Mouse (Mus musculus): ENCODE results near the gene Sgo1. TPM values are rescaled to one million over a fixed set of nuclear protein-coding genes. Genes with fewer than 3 reads are reported as not detected.
"Not testable (repeated sequence)": the region's sequence is repeated elsewhere in the genome, so short reads cannot be mapped to it uniquely, and the experiment has no call there.

Sgo1 gene
- under 1 TPM; 0.33 to 0.51 TPM for total RNA-seq (2021)
- long read RNA-seq, experiment 1, result 0 reads
- long read RNA-seq, experiment 2, partial matches to known transcripts, result 0 of 1 reads
- long read RNA-seq, experiment 2, other reads (novel, unspliced or antisense), result 0 of 1 reads

- DNase-seq (ENCODE audit: low spot score in 2 of 2), result peak; percentile 97 to 98
Measured at GRCm38 (mm10) chr17:53688877-53689802, at the start of gene Sgo1. Gene Sgo1, minus strand, starts transcription at chr17:53689333.

GRCm38 (mm10) chr17:53718916-53719315, 29.8 kb upstream of the Sgo1 start:
- not testable (repeated sequence) for DNase-seq (ENCODE audit: low spot score in 2 of 2)

- DNase-seq (ENCODE audit: low spot score in 2 of 2), result no peak
Measured at GRCm38 (mm10) chr17:53718474-53718873, 29.3 kb upstream of the Sgo1 start.

- not testable (repeated sequence) for DNase-seq (ENCODE audit: low spot score in 2 of 2)
Measured at GRCm38 (mm10) chr17:53715161-53715560, 26.0 kb upstream of the Sgo1 start.

GRCm38 (mm10) chr17:53714453-53714852, 25.3 kb upstream of the Sgo1 start:
- no peak for DNase-seq (ENCODE audit: low spot score in 2 of 2)

- DNase-seq (ENCODE audit: low spot score in 2 of 2), result not testable (repeated sequence)
Measured at GRCm38 (mm10) chr17:53697521-53697920, 8.4 kb upstream of the Sgo1 start.

- DNase-seq (ENCODE audit: low spot score in 2 of 2), result peak in 1 of 2 experiments; percentile 26
Measured at GRCm38 (mm10) chr17:53694039-53694438, 4.9 kb upstream of the Sgo1 start.

- no peak for DNase-seq (ENCODE audit: low spot score in 2 of 2)
Measured at GRCm38 (mm10) chr17:53689946-53690345, 813 bp upstream of the Sgo1 start.

DNA sequence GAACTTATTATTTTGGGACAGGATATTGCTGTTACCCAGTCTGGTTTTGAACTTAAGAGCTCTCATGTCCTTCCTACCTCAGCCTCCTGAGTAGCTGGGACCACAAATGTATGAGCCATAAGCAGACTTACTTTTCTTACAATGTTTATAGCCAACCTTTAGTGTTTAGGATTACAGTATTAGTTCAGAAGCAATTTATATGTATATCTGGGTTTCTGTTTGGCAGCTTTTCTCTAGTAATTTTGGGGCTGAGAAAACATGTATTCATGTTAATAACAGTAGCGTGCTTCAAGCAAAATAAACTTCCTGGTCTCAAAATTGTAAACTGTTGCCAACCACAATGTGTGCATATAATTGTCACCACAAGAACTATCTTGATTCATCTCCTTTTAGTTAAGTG, 812 bp downstream of the Sgo1 start:
- DNase-seq (ENCODE audit: low spot score in 2 of 2), result no peak

DNA sequence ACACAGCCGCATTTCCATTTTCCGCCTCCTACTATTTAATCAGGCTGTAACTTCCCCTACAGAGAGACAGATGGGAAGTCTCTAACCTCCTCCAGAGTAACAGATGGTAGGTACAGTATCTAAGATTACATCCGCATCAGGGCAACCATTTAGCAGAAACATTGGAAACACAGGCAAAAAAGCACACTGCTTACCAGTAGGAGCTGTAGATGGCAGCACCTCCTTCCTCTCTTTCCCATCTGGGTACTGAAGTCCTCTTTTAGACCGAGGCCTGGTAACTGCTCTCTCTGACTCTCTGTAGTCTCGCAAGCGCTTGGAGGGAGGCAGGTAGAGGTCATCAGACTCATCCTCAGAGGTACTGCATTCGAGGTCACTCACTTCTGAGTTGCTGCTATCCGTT, 10.4 kb downstream of the Sgo1 start:
- DNase-seq (ENCODE audit: low spot score in 2 of 2), result no peak

DNA sequence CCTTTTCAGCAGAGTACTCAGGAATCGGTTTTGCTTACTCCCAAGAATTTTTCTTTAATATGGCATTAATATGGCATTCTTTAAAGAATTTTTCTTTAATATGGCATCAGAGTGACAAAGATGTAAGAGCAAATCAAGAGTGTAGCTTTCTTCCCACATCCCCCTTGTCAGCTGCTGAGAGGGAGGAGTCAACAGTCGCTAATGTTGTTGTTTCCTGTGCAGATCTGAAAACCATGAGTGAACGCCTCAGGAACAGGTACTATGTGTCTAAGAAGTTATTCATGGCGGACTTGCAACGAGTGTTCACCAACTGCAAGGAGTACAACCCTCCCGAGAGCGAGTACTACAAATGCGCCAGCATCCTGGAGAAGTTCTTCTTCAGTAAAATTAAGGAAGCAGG, 18.7 kb downstream of the Sgo1 start:
- DNase-seq (ENCODE audit: low spot score in 2 of 2), result no peak

DNA sequence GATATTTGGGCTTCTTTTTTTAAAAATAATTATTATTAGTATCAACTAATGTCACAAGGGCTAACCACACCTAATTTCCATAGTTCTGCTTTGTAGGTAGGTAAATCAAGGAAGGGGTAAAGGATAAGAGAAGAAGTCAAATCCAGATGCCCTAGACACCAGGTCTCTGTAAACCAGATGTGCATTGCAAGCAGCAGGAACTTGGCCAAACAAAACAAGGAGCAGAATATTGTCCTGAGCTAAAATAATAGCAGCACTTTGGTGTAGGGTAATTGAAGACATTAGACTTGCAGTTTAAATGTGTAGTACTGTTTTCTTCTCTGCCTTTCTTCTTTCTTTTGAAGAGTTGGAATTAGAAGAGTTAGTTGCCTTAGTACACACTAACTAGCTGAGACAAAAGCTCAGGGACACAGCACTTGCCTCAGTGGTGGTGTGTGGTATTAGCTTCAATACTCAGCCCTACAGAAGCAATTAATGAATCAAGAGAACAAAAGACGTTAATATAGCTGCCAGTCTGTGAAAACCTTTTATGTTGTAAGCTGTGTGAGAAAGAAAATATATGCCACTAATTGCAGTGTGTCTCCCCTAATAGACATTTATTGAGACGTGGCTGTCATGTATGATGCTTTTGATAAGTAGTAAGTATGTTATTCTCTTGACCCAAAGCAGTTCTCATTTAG, 24.3 kb downstream of the Sgo1 start:
- no peak for DNase-seq (ENCODE audit: low spot score in 2 of 2)

DNA sequence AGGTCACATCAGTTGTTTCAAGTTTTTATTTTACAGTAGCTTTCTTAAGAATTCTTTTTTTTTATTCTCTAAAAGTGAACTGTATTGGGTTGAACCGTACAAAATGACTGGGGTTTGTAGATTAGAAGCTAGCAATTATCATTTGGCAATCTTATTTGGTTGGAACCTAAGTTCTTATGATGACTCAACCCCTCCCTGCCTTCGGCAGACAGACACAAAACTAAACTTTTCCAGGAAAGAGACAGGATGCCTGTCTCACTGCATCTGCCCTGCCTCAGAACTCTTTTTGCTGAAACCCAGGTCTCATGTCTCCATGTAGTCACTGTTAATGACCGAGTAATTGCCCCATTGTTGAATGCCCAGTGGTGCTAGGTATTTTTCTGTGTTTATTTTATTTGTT, 24.9 kb downstream of the Sgo1 start:
- no peak for DNase-seq (ENCODE audit: low spot score in 2 of 2)

GRCm38 (mm10) chr17:53661056-53661840, 27.9 kb downstream of the Sgo1 start:
- no peak for DNase-seq (ENCODE audit: low spot score in 2 of 2)

DNA sequence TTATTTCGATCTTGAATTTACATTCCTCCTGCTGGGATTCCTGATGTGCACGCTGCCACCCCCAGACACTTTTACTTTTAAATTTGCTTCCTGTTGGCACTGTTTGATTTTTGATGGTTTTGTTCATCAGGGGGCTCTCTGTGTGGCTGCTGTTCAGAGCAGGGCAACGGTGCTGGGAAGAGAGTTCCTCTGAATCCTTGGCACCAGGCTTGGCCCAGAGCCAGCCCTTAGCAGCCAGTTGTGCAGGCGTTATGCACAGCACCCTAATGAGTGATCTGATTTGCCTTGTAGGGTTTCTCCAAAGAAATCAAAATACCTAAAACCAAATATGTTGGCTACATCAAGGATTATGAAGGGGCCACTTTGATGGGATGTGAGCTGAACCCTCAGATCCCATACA, 29.4 kb downstream of the Sgo1 start:
- DNase-seq (ENCODE audit: low spot score in 2 of 2), result no peak

DNA sequence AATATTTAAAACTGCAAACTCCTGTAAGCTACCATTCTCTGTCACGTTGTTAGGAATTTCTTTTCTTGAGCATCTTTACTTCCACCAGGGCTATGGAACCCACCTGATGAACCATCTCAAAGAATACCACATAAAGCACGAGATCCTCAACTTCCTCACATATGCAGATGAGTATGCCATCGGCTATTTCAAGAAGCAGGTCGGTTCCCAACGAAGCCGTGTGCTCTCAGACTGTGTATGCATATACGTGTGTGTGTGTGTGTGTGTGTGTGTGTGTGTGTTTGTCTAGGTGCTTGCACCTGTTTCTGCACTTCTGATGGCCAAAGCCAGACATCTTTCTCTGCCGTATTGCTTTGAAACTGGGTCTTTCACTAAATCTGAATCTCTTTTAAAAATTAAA, 29.9 kb downstream of the Sgo1 start:
- DNase-seq (ENCODE audit: low spot score in 2 of 2), result no peak

- no peak for DNase-seq (ENCODE audit: low spot score in 2 of 2)
Measured at GRCm38 (mm10) chr17:53658668-53659067, 30.5 kb downstream of the Sgo1 start.

DNA sequence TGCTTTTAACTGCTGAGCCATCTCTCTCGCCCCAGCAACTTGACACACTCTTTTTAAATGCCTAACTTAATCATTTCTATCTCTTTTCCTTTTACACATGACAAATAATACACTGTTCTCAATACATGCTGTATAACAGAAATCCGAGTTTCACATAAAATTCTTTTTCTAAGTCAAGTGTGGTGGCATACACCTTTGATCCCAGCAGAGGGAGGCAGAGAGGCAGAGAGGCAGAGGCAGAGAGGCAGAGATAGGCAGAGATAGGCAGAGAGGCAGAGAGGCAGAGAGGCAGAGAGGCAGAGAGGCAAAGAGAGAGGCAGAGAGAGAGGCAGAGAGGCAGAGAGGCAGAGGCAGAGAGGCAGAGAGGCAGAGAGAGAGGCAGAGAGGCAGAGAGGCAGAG, 31.7 kb downstream of the Sgo1 start:
- DNase-seq (ENCODE audit: low spot score in 2 of 2), result not testable (repeated sequence)

GRCm38 (mm10) chr17:53656369-53656860, 32.7 kb downstream of the Sgo1 start:
- DNase-seq (ENCODE audit: low spot score in 2 of 2), result no peak

DNA sequence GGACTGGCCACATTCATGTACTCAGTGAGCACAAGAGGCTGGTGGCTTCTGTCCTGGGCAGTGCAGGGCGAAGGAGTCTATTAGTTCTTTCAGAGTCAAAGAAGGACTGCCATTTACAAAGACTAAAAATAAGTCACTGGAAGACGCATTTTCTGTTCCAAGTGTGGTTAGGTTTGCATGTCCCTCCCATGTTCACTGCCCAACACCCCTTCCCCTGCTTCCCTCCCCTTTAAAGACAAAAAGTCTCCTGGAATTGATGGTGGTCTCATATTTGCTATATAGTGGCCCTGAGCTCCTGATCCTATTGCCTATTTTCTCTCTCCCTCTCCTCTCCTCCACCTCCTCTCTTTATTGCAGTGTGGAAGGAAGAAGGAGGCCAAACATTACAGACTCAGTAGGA, 33.2 kb downstream of the Sgo1 start:
- no peak for DNase-seq (ENCODE audit: low spot score in 2 of 2)

DNA sequence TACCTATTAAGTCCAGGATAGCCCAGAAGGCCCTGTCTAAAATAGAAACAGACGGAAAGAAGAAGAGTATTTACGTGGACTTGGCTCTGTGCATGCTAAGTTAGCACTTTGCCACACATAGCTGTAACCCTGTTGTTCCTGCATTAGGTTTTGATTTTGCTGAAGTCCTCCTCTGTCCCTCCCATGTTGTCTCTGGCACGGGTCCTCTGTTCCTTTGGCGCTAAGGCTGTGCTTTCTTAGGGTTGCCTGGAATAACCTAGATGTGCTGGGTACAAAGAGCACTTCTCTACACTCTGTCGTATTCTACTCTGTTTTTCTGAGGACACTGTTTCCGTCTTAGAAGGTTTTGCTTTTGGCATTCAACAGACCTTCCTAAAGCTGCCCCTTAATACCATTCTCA, 34.1 kb downstream of the Sgo1 start:
- DNase-seq (ENCODE audit: low spot score in 2 of 2), result no peak
